Mouse (Mus musculus): ENCODE data around the gene Degs2.
"Not testable (repeated sequence)": the region's sequence is repeated elsewhere in the genome, so short reads cannot be mapped to it uniquely, and the experiment has no call there.

Degs2 gene

GRCm38 (mm10) chr12:108702185-108702584 lies at the start of gene Degs2:
TSS of gene Degs2 (minus strand) at chr12:108702315.
- no peak for DNase-seq (ENCODE audit: low spot score)

DNA sequence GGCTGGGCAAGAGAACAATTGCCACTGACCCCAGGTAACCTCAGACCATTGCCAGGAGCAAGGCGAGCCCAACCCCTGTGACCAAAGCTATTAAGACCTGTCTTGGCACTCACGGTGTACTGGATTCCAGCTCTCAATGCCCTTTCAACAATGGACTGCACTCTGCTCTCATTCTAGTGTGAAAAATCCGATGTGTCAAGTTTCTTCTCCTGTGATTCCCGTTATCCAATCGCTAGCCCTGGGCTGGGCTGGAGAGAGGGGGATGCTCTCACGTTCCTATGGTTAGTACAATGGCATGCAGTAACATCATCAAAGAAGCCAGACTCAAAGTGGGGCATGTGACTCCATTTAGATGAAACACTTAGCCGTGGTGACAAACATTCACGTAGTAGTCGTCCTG lies 49.7 kb upstream of the Degs2 start:
- no peak for DNase-seq (ENCODE audit: low spot score)

GRCm38 (mm10) chr12:108750226-108750625 lies 48.1 kb upstream of the Degs2 start:
- no peak for DNase-seq (ENCODE audit: low spot score)

DNA sequence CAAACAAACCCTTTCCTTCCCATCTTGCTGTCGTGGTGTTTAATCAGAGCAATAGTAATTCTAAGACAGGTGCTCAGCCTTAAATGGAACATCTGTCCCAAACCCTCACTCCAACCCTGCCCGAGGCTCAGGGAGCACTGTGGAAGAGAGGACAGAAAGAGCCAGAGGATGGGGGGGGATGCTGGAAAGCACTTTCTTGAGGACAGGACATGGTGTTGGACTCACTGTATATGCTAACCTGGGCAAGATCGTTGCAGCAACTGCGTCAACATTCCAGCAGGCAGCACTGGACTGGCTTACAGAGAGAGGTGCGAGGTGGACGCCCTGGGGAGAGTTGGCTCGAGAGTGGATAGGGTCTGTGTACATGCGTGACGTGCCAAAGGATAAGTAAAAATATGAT lies 47.3 kb upstream of the Degs2 start:
- DNase-seq (ENCODE audit: low spot score) = no peak

- DNase-seq (ENCODE audit: low spot score) = no peak
Observed at GRCm38 (mm10) chr12:108749019-108749418, 46.9 kb upstream of the Degs2 start.

GRCm38 (mm10) chr12:108745990-108746389 lies 43.9 kb upstream of the Degs2 start:
- DNase-seq (ENCODE audit: low spot score) = peak; percentile 63

DNA sequence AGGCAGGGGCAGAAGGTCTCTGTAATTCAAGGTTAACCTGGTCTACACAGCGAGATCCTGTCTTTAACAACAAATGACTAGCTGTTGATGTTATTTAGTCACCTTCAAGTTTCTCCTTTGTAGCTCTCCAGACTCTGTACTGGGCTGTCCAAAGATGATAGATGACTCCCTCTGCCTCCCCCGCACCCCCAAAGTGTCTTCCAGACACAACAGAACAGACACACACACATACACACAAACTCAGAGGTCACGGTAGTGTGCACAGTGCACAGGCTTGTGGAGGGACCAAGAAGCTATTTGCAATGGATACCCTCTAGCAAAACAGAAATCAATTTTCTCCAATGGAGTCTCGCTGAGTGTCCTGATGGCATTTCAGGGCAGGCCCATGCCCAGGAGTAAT lies 40.1 kb upstream of the Degs2 start:
- no peak for DNase-seq (ENCODE audit: low spot score)

DNA sequence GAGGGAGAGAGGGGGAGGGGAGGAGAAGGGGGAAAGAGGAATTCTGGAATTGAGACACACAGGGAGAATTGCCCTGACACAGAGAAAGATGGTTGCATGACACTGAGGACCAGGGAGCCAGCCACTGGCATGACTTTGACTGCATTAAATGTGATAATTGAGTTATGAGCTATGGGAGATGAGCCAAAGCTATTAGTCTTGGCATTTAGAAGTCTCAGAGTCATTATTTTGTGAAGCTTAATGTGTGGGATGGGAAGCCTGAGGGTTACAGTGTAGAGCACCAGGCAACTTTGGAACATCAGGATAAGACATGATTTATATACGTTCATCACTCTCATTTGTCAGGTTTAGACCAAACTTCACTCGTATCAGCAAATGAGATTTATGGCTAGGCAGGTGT lies 39.4 kb upstream of the Degs2 start:
- no peak for DNase-seq (ENCODE audit: low spot score)

- no peak for DNase-seq (ENCODE audit: low spot score)
Observed at GRCm38 (mm10) chr12:108738745-108739144, 36.6 kb upstream of the Degs2 start.

DNA sequence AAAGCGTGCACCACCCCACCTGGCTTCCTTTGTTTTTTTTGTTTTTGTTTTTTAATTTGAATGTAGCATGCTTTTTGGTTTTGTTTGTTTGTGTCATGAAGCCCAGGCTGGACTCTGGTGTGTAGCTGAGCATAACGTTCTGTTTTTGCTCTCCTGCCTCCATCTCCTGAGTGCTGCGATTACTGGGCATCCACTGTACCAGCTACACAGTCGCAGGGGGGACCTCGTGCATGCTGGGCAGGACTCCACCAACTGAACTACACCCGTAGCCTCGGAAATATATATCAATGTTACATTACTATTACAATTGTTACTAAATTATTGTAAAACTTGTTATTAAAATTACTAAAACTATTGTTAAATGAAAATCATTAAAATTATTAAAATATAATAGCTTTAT lies 35.7 kb upstream of the Degs2 start:
- DNase-seq (ENCODE audit: low spot score) = no peak

DNA sequence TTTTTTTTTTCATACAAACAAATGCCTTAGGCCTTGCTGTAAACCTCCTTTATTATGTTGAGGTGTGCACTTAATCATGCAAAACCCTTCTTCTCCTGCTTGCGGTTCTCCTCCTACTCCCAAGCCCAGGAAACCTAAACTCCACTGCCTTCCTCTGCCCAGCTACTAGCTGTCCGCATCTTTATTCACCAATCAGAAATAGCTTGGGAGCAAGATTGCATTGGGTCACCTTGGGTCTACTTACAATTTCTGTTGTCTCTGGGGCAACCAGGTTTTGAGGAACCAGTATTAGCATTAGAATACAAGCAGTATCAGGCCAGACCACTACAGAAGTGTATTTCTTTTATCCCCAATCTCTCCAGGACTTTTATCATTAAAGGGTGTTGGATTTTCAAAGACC lies 32.3 kb upstream of the Degs2 start:
- no peak for DNase-seq (ENCODE audit: low spot score)

GRCm38 (mm10) chr12:108723841-108724240 lies 21.7 kb upstream of the Degs2 start:
- no peak for DNase-seq (ENCODE audit: low spot score)

DNA sequence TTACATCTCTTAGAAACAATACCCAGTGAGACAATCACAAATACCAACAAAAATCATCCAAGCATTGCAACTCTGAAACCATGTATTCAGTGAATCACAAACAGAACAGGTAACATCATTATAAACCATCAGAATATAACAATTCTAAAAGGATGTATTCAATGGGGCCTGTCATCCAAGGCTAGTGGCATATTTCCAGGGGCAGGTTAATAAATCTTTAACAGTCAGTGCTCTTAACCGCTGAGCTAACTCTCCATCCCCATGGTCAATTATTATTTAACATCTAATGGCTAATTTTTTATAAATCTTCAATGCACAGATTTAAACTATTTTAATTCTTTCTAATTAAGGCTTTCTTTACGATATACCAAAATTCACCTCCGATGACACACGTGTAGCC lies 20.3 kb upstream of the Degs2 start:
- DNase-seq (ENCODE audit: low spot score) = no peak

DNA sequence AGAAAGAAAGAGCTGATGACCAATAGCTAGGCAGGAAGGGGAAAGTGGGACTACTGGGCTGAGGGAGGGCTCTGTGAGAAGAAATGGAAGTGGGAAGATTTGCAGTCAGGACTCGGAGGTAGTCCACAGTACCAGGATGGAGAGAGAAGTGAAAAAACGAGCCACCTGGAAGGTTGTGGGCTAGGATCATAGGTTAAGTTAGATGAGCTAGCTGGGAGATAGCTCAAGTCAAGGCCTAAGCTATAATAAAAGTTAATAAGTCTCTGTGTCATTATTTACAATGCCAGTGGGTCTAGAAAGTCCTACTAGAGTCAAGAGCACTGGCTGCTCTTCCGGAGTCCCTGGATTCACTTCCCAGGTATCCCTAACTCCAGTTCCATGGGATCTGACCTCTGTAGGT lies 16.4 kb upstream of the Degs2 start:
- no peak for DNase-seq (ENCODE audit: low spot score)

DNA sequence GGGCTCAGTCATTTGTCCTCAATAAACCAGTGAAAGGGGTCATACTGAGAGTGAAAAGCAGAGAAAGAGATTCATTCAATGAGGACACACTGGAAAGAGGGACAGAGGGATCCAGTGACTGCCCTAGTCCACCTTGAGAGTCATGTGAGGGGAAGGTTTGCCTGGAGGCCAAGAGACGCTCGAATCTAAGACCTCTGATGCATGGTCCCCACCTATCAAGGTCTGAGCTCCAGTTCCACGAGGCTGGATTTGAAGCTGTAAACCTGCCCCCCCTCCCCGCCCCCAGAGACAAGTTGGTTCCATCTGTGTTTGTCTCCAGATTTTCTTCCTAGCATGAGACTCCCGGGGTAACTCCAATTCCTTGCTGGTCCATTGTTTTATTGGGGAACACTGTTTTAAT lies 13.7 kb upstream of the Degs2 start:
- DNase-seq (ENCODE audit: low spot score) = no peak

GRCm38 (mm10) chr12:108713972-108714371 lies 11.9 kb upstream of the Degs2 start:
- not testable (repeated sequence) for DNase-seq (ENCODE audit: low spot score)

- DNase-seq (ENCODE audit: low spot score) = no peak
Observed at GRCm38 (mm10) chr12:108712481-108712880, 10.4 kb upstream of the Degs2 start.

DNA sequence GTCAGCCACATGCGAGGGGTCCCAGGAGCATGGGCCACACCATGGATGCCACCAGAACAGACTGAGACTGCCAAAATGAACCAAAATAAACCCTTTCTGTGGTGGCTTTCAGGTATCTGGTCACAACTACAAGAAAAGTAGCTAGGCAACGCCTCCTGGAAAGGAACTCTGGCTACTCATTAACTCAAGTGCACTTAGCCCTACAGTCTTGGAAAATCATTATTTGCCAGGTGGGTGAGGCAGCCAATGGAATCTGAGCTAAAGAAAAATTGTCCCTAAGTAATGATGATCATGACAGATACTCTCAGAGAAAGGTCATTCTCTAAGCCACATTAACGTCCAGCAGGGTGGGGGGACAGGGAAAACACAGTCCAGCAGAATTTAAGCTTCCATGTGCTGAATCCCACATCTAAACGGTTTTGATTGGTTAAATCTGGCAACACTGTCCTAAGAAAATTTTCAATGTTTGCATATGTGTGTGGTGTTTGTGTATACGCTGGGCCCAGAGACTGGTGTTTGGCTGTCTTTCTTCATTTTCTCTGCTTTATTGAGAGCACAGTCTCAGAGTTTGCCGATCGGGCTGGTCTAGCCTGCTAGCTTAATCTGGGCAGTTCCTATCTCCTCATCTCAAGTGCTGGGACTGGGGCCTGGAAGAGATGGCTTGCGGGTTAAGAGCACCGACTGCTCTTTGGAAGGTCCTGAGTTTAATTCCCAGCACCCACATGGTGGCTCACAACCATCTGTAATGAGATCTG lies 8.9 kb upstream of the Degs2 start:
- peak; percentile 8 for DNase-seq (ENCODE audit: low spot score)

GRCm38 (mm10) chr12:108709964-108710765 lies 8.1 kb upstream of the Degs2 start:
- no peak for DNase-seq (ENCODE audit: low spot score)

DNA sequence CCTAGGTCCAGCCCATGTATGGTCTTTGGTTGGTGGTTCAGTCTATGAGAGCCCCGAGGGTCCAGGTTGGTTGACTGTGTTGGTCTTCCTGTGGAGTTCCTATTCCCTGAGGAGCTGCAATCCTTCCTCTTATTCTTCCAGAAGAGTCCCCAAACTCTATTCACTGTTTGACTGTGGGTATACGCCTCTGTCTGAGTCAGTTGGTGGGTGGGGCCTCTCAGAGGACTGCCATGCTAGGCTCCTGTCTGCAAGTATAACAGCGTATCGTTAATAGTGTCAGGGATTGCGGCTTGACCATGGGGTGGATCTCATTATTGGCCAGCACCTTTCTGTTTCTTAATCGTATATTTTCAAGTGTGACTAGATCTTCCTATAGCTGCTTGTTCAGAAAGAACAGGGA lies 7.3 kb upstream of the Degs2 start:
- no peak for DNase-seq (ENCODE audit: low spot score)

DNA sequence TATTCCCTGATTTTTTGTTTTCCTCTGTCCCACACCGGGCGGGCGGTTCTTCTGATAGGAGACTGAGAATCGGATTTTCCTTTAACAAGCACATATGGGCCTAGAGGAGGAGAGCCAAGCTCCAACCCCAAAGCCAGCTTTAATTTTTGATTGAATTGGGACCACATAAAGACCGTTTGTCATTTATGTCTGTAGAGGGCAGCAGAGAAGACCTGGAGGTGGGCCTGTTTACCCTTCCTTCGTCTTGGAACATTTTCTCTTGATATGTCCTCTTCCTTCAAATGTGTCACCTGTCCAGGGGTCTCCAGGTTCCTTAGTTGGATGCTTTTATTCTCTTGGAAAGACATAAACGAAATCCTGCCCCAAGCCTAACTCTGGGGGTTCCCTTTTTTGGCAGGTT lies 4.0 kb upstream of the Degs2 start:
- peak; percentile 21 for DNase-seq (ENCODE audit: low spot score)

DNA sequence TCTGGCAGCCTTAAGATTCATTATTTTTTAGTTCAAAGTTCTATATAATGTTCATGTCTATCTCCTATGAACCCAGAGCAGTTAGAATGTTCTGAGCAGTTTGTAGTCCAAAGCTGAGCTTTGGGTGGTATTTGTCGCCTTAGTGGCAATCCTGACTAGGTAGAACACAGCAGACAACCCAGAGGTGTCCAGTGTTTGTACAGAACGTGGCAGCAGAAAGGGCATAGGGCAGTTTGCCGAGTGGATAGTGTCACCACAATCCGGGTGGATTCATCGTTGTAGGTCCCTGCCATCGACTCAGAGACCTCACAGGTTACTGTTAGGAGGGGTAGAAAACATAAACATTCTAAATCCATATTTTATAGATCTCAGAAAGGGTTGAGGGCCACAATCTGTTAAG lies 3.4 kb upstream of the Degs2 start:
- DNase-seq (ENCODE audit: low spot score) = no peak

DNA sequence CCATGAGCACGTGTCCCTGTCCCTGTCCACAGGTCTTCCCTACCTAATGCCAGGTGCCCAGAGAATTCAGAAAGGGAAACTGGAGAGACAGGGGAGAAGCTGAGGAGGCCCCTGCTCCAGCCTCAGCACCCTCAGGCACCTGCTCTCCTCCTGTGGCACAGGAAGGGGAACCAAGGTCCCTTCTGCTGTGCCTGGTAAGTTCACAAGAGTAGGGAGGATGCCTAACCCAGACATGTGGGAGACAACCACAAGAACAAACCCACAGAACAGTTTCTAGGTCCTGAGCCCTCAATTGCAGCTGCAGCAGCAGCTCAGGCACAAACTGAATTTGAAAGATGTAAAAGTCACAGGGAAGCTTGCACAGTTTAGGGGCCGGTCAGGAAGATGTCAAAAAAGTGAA lies 894 bp downstream of the Degs2 start:
- DNase-seq (ENCODE audit: low spot score) = no peak

- DNase-seq (ENCODE audit: low spot score) = no peak
Observed at GRCm38 (mm10) chr12:108700037-108700436, 2.1 kb downstream of the Degs2 start.
